Mouse (Mus musculus): Measurements from ENCODE around the gene Dcpp1.
A peak's percentile ranks its signal among the peaks of the same experiment; 100 is the strongest.
"Not testable (repeated sequence)": the region's sequence is repeated elsewhere in the genome, so short reads cannot be mapped to it uniquely, and the experiment has no call there.

Gene Dcpp1

GRCm38 (mm10) chr17:23880576-23880975, at the start of gene Dcpp1, which contains the start of gene Dcpp2:
Gene Dcpp1 (plus strand): TSS chr17:23880876.
Gene Dcpp2 (plus strand): TSS chr17:23880880.
- DNase-seq (ENCODE audit: low read depth, low spot score) = not testable (repeated sequence)

DNA sequence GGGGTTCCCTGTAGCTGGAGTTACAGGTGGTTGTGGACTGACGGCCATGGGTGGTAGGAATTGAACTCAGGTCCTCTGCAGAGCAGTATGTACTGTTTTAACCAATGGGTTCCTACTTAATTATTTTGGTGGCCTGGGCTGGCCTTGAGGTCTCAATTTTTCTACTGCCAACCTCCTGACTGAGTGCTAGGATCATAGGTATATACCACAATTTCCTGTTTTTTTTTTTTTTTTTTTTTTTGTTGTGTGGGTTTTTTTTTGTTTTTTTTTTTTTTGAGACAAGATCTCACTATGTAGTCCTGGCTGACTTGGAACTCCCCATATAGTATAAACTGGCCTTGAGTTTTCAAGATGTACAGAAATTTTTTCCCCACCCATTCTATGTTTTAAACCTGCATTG, 49.5 kb upstream of the Dcpp1 start:
- no peak for DNase-seq (ENCODE audit: low read depth, low spot score)

DNA sequence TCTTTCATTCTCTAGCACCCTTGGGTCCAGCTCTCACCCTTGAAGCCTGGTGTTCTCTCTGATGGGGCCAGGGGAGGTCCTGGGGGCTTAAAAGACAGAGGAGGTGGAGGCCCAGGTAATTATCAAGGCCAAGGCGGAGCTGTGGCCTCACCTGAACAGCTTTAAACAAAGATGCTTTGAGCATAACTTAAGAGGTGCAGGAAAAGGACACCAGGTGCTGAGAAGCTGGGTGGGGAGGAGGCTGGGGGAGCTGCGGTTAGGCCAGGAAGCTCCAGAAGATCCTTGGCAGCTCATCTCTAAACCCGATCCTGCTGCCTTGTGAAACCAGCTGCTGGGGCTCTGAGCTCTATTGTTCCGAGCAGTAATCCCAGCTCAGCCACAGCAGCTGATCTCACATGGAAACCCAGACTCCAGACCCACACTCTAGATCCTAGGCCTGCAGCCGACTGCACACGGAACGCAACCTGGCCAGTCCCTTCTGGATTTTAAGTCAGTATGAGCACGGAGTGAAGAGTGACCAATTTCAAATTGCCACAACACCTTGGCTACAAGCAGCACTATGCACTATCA, 44.6 kb upstream of the Dcpp1 start, which contains the start of gene Prss33:
Prss33 (minus strand) TSS at position 51 of the 570 bp plus-strand sequence.
- DNase-seq (ENCODE audit: low read depth, low spot score) = no peak

DNA sequence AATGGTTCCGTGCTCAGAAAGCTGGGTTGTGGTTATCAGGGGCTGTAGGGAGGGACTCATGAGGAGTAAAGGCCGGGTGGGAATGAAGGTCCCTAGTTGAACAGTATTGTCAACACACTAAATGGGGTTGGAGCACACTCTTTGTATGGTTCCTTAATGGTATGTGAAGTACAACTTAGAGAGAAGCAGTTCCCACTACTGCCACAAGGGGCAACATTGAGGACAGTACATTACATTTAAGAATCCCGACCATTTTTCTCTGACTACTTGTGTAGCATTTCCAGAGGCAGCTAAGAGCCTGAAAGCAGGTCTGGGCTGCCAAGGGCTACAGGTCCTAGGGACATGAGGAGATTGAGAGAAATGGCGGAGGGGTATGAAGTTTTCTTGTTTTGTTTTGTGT, 39.5 kb upstream of the Dcpp1 start:
- DNase-seq (ENCODE audit: low read depth, low spot score) = peak; percentile 82

- DNase-seq (ENCODE audit: low read depth, low spot score) = peak; percentile 82
Measured at GRCm38 (mm10) chr17:23843141-23843811, 37.4 kb upstream of the Dcpp1 start.

DNA sequence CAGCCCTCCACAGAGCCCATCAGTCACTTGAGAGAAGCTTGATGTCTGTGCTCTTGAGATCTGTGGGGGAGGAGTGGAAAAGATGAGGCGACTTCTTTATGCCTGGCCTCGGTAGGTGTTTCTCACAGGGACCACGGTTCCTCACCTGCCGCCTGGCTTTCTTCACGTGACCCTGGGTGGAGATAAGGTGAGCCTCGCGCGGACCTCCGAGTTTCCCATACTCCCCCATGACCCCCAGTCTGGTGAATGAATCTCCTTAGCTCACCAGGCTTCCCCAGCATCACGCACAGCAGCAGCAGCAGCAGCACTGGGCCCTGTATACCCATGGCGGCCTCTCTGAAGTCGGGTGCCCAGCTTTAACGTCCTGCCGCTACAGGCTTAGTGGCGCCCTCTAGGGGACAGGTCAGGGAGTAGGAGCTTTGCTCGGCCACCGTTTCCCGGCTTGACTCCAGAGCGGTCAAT, 36.8 kb upstream of the Dcpp1 start, which contains the start of the genes Prss32 and Prss41:
Prss32 (plus strand) TSS at position 44 of the 462 bp plus-strand sequence.
Prss41 (minus strand) TSS at position 361 of the 462 bp plus-strand sequence.
- DNase-seq (ENCODE audit: low read depth, low spot score) = peak; percentile 78

DNA sequence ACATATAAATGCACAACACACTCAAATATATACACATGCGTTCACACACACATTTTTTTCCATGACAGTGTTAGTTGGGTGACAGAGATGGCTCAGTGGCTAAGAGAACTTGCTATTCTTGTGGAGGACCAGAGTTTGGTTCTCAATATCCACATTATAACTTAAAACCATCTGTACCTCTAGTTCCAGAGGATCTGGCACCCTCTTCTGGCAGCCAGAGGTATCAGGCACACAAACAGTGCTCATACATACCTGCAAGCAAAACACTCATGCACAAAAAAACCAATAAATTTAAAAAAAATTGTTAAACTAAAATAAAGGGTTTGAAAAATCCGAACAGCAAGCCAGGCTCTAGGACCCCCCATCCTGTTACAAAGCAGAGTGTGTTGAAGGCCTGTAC, 30.6 kb upstream of the Dcpp1 start:
- no peak for DNase-seq (ENCODE audit: low read depth, low spot score)

- peak; percentile 83 for DNase-seq (ENCODE audit: low read depth, low spot score)
Measured at GRCm38 (mm10) chr17:23850853-23851749, 29.6 kb upstream of the Dcpp1 start.

DNA sequence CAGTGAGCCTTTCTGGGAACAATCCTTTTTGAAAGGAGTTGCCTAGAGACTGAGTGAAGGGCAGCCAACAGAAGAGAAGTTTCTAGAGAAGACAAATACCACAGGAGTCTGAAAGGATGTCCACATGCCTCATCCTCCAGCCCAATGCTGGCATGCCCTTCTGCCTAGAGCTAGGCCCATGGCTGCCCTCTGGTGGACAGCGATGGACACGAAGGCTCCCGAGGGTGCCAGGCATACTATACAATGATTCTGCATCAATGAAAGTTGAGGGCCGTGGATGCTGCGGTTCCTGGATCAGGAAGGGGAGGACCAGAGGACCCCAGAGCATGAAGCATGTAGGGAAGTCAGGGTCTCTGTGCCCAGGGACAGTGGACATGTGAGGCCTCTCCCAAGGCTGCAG, 27.4 kb upstream of the Dcpp1 start:
- peak; percentile 50 for DNase-seq (ENCODE audit: low read depth, low spot score)

- DNase-seq (ENCODE audit: low read depth, low spot score) = no peak
Measured at GRCm38 (mm10) chr17:23854229-23854765, 26.4 kb upstream of the Dcpp1 start.

DNA sequence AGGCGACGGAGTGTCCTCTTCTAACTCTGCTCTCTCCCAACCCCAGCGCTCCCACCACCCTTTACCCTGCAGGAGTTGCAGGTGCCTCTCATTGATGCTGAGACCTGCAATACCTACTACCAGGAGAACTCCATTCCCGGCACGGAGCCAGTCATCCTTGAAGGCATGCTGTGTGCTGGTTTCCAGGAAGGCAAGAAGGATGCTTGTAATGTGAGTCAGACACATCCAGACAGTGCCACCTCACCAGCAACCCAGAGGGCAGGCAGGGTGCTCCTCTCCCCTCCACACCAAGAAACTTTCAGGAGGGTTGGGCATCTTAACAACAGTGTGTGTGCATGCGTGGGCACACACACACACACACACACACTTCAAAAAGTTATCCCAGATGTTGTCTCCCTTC, 23.5 kb upstream of the Dcpp1 start:
- DNase-seq (ENCODE audit: low read depth, low spot score) = no peak

DNA sequence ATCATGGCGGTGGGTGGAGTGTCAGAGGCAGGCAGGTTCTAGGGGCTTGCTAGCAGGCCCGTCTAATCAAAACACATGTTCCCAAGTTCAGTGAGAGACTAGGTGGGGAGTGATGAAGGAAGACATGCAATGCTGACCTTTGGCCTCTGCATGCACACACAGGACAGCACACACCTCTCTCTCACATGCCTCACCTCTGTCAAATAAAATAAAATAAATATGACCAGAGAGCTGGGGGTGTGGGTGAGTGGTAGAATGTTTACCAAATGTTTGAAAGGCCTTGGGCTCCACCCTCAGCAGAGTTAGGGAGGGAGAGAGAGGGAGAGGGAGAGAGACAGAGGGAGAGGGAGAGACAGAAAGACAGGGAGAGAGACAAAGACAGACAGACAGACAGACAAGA, 22.8 kb upstream of the Dcpp1 start:
- no peak for DNase-seq (ENCODE audit: low read depth, low spot score)

GRCm38 (mm10) chr17:23862926-23863325, 17.8 kb upstream of the Dcpp1 start:
- DNase-seq (ENCODE audit: low read depth, low spot score) = no peak

GRCm38 (mm10) chr17:23867756-23868155, 12.9 kb upstream of the Dcpp1 start, which contains the start of gene Prss21:
Gene Prss21 (plus strand): TSS chr17:23868056.
- DNase-seq (ENCODE audit: low read depth, low spot score) = no peak

GRCm38 (mm10) chr17:23868513-23868912, 12.2 kb upstream of the Dcpp1 start:
- no peak for DNase-seq (ENCODE audit: low read depth, low spot score)

DNA sequence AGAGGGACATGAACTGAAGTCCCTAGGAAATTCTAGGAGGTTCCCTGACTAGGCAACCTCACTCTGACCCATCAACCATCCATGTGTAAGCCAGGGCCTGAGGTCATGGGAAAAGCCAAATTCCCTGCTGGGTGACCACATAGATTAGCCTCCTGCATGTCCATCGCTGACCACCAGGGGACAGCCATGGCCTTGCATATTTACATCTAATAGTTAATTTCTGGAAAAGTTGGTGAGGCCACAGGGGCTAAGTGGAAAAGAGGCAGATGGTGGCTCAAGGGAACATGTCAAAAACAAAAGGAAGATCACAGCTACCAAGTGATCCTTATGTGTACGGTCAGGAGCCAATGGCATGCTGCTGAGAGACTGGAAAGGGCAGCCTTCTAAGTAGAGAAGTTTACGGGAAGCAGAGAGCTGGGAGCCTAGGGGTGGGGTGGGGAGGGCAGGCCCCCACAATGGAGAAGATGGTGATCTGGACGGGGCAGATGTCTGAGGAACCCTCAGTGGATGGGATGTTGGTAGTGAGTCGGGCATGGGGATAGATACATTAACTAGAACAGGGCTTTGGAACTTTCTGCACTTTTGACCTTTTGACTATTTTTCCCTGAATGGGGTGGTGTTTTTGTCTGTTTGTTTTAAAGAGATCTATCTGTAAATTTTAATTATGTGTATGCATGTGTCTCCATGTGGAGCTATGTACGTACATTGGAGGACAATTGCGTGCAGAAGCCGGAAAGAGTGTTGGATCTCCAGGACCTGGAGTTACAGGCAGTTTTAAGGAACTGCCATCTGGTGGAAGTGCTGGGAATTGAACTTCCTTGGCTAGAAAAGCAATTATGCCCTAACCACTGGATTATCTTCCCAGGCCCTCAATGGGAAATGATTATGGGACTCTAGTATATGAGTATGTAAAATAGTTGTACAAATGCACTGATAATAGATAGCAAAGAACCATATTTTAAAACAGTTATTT, 6.5 kb upstream of the Dcpp1 start:
- DNase-seq (ENCODE audit: low read depth, low spot score) = peak; percentile 35

- DNase-seq (ENCODE audit: low read depth, low spot score) = no peak
Measured at GRCm38 (mm10) chr17:23876741-23877140, 3.9 kb upstream of the Dcpp1 start.

DNA sequence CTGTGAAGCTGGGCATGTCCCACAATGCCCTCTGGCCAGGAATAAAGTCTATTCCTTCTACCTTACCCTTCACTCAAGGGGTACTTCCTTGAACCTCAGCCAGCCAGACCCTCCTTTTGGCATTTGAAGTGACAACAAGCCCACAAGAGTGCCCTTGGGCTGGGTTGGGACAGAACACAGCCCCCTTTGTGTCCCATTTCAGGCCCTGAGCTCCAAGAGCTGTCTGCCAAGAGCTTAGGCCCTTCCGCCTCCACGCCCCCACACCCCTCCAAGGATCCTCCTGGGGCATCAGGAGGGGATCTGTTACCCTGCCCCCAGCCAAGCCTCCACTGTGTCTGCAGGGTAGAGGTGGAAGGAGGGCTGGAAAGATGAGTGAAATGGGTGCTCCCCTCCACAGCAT, 3.5 kb upstream of the Dcpp1 start:
- no peak for DNase-seq (ENCODE audit: low read depth, low spot score)

DNA sequence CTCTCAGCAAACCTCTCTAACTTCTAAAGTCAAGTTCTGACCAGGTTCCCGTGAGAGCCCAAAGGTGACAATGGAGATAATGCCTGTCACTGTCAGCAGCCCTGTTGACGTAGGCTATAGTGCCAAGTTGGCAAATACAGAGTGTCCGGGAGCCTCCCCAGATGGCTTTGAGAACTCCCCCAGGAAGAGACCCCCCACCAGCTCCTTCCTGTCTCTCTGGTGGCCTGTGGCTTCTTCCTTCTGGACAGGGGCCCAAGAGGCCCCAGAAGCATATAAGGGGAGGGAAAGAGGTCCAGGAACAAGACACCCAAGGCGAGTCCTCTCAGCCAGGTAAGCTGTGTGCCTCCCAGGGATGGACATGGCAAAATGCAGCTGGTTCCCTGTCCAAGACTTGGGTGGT, 36.5 kb downstream of the Dcpp1 start, which contains the start of gene Dcpp3:
Dcpp3 (plus strand) TSS at position 301 of the 400 bp plus-strand sequence.
- not testable (repeated sequence) for DNase-seq (ENCODE audit: low read depth, low spot score)

DNA sequence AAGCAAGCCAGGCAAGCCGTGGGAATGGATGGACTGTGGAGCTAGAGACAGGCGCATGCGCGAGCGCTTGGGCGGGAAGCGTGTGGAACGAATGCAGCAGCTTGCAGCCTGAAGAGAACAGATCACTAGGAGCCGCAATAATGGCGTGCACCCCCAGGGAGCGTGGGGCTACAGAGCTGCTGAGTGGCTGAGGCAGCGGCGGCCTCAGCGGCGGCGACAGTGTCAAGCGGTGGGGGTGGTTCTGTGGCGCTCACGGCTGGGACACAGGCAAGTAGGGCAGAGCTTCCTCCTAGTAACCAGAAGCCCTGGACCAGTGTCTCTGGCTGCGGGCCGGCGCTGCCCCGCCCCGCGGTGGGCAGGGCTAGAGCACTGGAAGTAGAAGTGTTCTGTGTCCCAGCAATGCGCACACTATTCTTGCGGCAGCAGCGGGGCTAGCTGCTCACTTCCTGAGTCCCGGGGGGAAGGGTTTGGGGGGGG, 43.9 kb downstream of the Dcpp1 start:
- DNase-seq (ENCODE audit: low read depth, low spot score) = peak; percentile 86

Measured in ES-CJ7 (cell line).